Mouse (Mus musculus): Measurements from ENCODE around the gene Slc25a41. TPM values are rescaled to one million over a fixed set of nuclear protein-coding genes. Genes with fewer than 3 reads are reported as not detected.

The Slc25a41 gene
- total and polyA plus RNA-seq, 3 experiments: not detected

DNA sequence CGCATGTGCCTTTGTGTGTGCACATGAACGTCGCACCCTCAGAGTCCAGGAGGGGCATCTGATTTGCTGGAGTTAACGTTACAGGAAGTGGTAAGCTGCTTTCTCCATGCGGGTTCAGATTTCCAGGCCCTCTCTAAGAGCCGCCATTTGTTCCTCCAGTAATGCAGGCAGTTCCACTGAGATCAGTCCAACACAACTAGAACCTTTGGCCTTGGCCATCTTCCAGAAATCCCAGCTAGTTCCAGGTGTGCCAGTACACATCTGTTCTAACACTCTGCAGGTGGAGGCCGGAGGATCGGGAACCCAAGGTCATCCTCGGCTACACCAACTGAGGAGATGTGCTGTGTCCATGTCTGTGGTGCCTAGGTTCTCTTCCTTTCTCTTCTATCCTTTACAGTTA is 56.6 kb downstream of the Slc25a41 start:
- WGBS: 80% methylated on average over 9 of the region's 9 CpGs
- Histone ChIP-seq H3K27ac (no peak overlapping the region), H3K9ac (ENCODE audit: low read depth, low read length) (no peak overlapping the region), H3K27me3 (ENCODE audit: control insufficient read depth, insufficient read depth, low read length) (no peaks in the 10 kb centered on the region), H3K4me1 (ENCODE audit: control insufficient read depth, insufficient read depth, low read length) (peaks cover 2% of the 10 kb centered on the region), H3K79me2 (replicated peaks; ENCODE audit: control insufficient read depth, insufficient read depth, low read length) (no peaks in the 10 kb centered on the region), H3K36me3 (ENCODE audit: control insufficient read depth, insufficient read depth, low read length) (no peaks in the 10 kb centered on the region), H3K4me3 (no peak overlapping the region)
- intact Hi-C loops (cut with DNase I): no loop called here
- TF ChIP-seq EP300 (IDR thresholded peaks at IDR 0.05; ENCODE audit: insufficient read depth, low read depth, low read length) (no peak), CTCF (IDR thresholded peaks at IDR 0.05) (no peak)
- peak in 1 of 2 experiments; percentile 7 for DNase-seq

Other genes with a start within 250 kb of the Slc25a41 start
- 1 to 10 TPM; 2.8 to 3.0 TPM for gene Rfx2, start 210.6 kb downstream of the Slc25a41 start, total RNA-seq (2021)
- 5.1 and 6.0 TPM in 2 replicates for gene Rfx2, start 210.6 kb downstream of the Slc25a41 start, polyA plus RNA-seq (2012; rRNA removed)
- gene Acsbg2, start 167.2 kb downstream of the Slc25a41 start, total RNA-seq (2021): not detected
- 0.04 and 0.09 TPM in 2 replicates for gene Acsbg2, start 167.2 kb downstream of the Slc25a41 start, polyA plus RNA-seq (2012; rRNA removed)
- not detected for gene 1700061G19Rik, start 166.2 kb downstream of the Slc25a41 start, total RNA-seq (2021)
- 0.04 TPM in 1 of 2 replicates, not detected in the other for gene 1700061G19Rik, start 166.2 kb downstream of the Slc25a41 start, polyA plus RNA-seq (2012; rRNA removed)
- gene Mllt1, start 106.2 kb downstream of the Slc25a41 start, total RNA-seq (2021): 10 to 100 TPM; 25.3 to 27.2 TPM
- gene Mllt1, start 106.2 kb downstream of the Slc25a41 start, polyA plus RNA-seq (2012; rRNA removed): 27.2 and 31.4 TPM in 2 replicates
- gene Acer1, start 59.5 kb downstream of the Slc25a41 start, total RNA-seq (2021): not detected
- gene Acer1, start 59.5 kb downstream of the Slc25a41 start, polyA plus RNA-seq (2012; rRNA removed): not detected in 2 replicates
- 10 to 100 TPM; 72.1 to 84.9 TPM for gene Clpp, start 51.3 kb downstream of the Slc25a41 start, total RNA-seq (2021)
- gene Clpp, start 51.3 kb downstream of the Slc25a41 start, polyA plus RNA-seq (2012; rRNA removed): 150 and 155 TPM in 2 replicates
- gene Alkbh7, start 44.3 kb downstream of the Slc25a41 start, total RNA-seq (2021): 10 to 100 TPM; 65.3 to 72.8 TPM
- 74.5 and 90.8 TPM in 2 replicates for gene Alkbh7, start 44.3 kb downstream of the Slc25a41 start, polyA plus RNA-seq (2012; rRNA removed)
- gene Pspn, start 41.6 kb downstream of the Slc25a41 start, total RNA-seq (2021): not detected
- not detected in 2 replicates for gene Pspn, start 41.6 kb downstream of the Slc25a41 start, polyA plus RNA-seq (2012; rRNA removed)
- 10 to 100 TPM; 20.7 TPM for gene Gtf2f1, start 30.4 kb downstream of the Slc25a41 start, total RNA-seq (2021)
- 12.3 and 14.3 TPM in 2 replicates for gene Gtf2f1, start 30.4 kb downstream of the Slc25a41 start, polyA plus RNA-seq (2012; rRNA removed)
- gene Gm17949, start 30.2 kb downstream of the Slc25a41 start, total RNA-seq (2021): under 1 TPM in 1 of 2 experiments, not detected in 1; 0.18 TPM
- gene Gm17949, start 30.2 kb downstream of the Slc25a41 start, polyA plus RNA-seq (2012; rRNA removed): not detected in 2 replicates
- 10 to 100 TPM; 42.6 to 44.5 TPM for gene Khsrp, start 10.1 kb downstream of the Slc25a41 start, total RNA-seq (2021)
- gene Khsrp, start 10.1 kb downstream of the Slc25a41 start, polyA plus RNA-seq (2012; rRNA removed): 35.7 and 36.5 TPM in 2 replicates
- not detected for gene Crb3, start 17.5 kb upstream of the Slc25a41 start, total RNA-seq (2021)
- 0.26 and 1.2 TPM in 2 replicates for gene Crb3, start 17.5 kb upstream of the Slc25a41 start, polyA plus RNA-seq (2012; rRNA removed)
- 10 to 100 TPM; 63.5 to 70.9 TPM for gene Slc25a23, start 18.2 kb upstream of the Slc25a41 start, total RNA-seq (2021)
- gene Slc25a23, start 18.2 kb upstream of the Slc25a41 start, polyA plus RNA-seq (2012; rRNA removed): 67.5 and 72.4 TPM in 2 replicates
- 1 to 10 TPM; 1.1 to 2.0 TPM for gene Dennd1c, start 36.9 kb upstream of the Slc25a41 start, total RNA-seq (2021)
- 5.1 and 6.0 TPM in 2 replicates for gene Dennd1c, start 36.9 kb upstream of the Slc25a41 start, polyA plus RNA-seq (2012; rRNA removed)
- gene Tubb4a, start 46.1 kb upstream of the Slc25a41 start, total RNA-seq (2021): 1 to 10 TPM; 1.5 to 2.7 TPM
- 4.0 and 6.1 TPM in 2 replicates for gene Tubb4a, start 46.1 kb upstream of the Slc25a41 start, polyA plus RNA-seq (2012; rRNA removed)
- gene Tnfsf9, start 63.7 kb upstream of the Slc25a41 start, total RNA-seq (2021): under 1 TPM; 0.26 to 0.80 TPM
- 0.67 and 1.2 TPM in 2 replicates for gene Tnfsf9, start 63.7 kb upstream of the Slc25a41 start, polyA plus RNA-seq (2012; rRNA removed)
- gene Cd70, start 108.1 kb upstream of the Slc25a41 start, total RNA-seq (2021): not detected
- gene Cd70, start 108.1 kb upstream of the Slc25a41 start, polyA plus RNA-seq (2012; rRNA removed): not detected in 2 replicates
- gene Tnfsf14, start 152.5 kb upstream of the Slc25a41 start, total RNA-seq (2021): under 1 TPM; 0.11 to 0.13 TPM
- gene Tnfsf14, start 152.5 kb upstream of the Slc25a41 start, polyA plus RNA-seq (2012; rRNA removed): 0.18 TPM in 2 replicates
- 10 to 100 TPM; 91.5 to 91.6 TPM for gene C3, start 186.5 kb upstream of the Slc25a41 start, total RNA-seq (2021)
- gene C3, start 186.5 kb upstream of the Slc25a41 start, polyA plus RNA-seq (2012; rRNA removed): 119 and 160 TPM in 2 replicates
- gene Gpr108, start 206.8 kb upstream of the Slc25a41 start, total RNA-seq (2021): 10 to 100 TPM; 27.8 to 32.7 TPM
- gene Gpr108, start 206.8 kb upstream of the Slc25a41 start, polyA plus RNA-seq (2012; rRNA removed): 37.9 and 48.3 TPM in 2 replicates
- 100 to 1,000 TPM; 107 to 128 TPM for gene Trip10, start 207.8 kb upstream of the Slc25a41 start, total RNA-seq (2021)
- 69.0 and 83.2 TPM in 2 replicates for gene Trip10, start 207.8 kb upstream of the Slc25a41 start, polyA plus RNA-seq (2012; rRNA removed)
- 1 to 10 TPM; 1.9 to 2.2 TPM for gene Vav1, start 237.4 kb upstream of the Slc25a41 start, total RNA-seq (2021)
- gene Vav1, start 237.4 kb upstream of the Slc25a41 start, polyA plus RNA-seq (2012; rRNA removed): 1.8 and 2.0 TPM in 2 replicates

All from heart, adult 2 months (tissue).